24 mouse cellular contexts compared by ENCODE assay signal in the genomic region with DNA sequence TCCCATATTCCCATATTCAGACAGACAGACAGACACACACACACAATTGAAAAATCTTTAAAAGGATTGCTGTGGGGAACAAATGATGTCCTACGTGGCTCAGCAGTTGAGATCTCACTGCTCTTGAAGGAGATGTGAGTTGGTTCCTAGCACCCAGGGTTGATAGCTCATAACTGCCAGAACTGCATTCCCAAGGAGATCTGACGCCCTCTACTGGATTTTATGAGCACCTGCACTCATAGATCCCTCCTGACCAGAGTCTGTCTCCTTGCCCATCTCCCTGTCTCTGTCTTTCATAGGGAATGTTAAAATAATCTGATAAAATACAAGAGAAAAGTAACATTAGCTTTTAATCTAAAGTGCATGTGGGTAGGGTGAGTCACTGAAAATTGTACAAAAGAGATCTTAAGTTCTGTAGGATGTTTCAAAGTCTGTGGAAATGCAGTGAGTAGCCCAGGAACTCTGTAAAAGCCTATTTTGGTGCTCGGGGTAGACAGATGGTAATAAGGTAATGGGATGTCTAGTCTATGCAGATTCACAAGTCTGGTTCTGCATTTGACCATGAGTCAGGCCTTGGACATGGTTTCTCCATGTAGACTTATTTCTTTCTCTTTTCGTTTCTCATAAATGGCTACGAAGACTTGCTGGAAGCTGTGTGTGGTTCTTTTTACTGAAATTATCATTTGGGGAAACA.
DNase-seq lines count a peak whose midpoint lies in the region; ATAC-seq and TF ChIP-seq lines count a peak whose summit lies in the region.
"Had no signal": no experiment of that assay in that cellular context is flagged by ENCODE, and none has a peak within 500 bp of the region (broad histone marks: within the 10 kb centered on the region; RNA-seq: fewer than 3 reads in every experiment).

No protein-coding gene starts in this region.

- no peaks in the 10 kb centered on the region for H3K27me3 ChIP-seq in CH12.LX (replicated peaks)
- H3K27me3 ChIP-seq: embryonic facial prominence, embryonic 12.5 days; liver, embryonic 13.5 days; neural tube, embryonic 12.5 days had no signal

- no peak overlapping the region for H3K27ac ChIP-seq in left cerebral cortex, adult 2 months
- H3K27ac ChIP-seq in CH12.LX (ENCODE audit: insufficient read depth, low read depth), result no peak overlapping the region
- H3K27ac ChIP-seq: embryonic facial prominence, embryonic 12.5 days; heart, embryonic 10.5 days; hindbrain, embryonic 14.5 days; limb, embryonic 10.5 days; liver, embryonic 13.5 days; neural tube, embryonic 12.5 days had no signal

- in situ Hi-C loops in CH12.LX (cut with MboI; ENCODE audit: low pct_ligation_motif_present, low pct_unique_long_range_greater_than_20kb, low sequenced_read_pairs), result no loop called here

- TF ChIP-seq RAD21 in CH12.LX (IDR thresholded peaks at IDR 0.05; ENCODE audit: low read depth, low read length), result peak; percentile 30

- no peak overlapping the region for H3K9ac ChIP-seq in CH12.LX (ENCODE audit: insufficient read depth, low read depth)
- H3K9ac ChIP-seq: embryonic facial prominence, embryonic 12.5 days; hindbrain, embryonic 14.5 days; liver, embryonic 13.5 days; neural tube, embryonic 12.5 days had no signal

- no peak for DNase-seq in frontal cortex, postnatal 25 days (ENCODE audit: low spot score in 2 of 2)
- DNase-seq in left cerebral cortex, adult 2 months (ENCODE audit: extremely low spot score in 1 of 2, low spot score in 2 of 2), result no peak
- DNase-seq in left cerebral cortex, adult 11 months (ENCODE audit: low spot score), result no peak
- DNase-seq in CH12.LX (ENCODE audit: extremely low read depth), result no peak
- DNase-seq in ZHBTc4 (ENCODE audit: low read depth, low spot score), result peak; percentile 18
- no peak for DNase-seq in embryo, embryonic 11 days
- DNase-seq in ovary, adult 18-20 months (ENCODE audit: low spot score), result no peak
- DNase-seq: adrenal gland, adult 8-10 months; cerebellum, adult 18-20 months; cerebellum, postnatal 36 days; gastrocnemius, postnatal 36 days; heart, postnatal 14 days; kidney, adult 18-20 months; kidney, postnatal 36 days; liver, embryonic 13.5 days; lung, postnatal 36 days; right cerebral cortex, postnatal 14 days had no signal

- H3K79me2 ChIP-seq in CH12.LX (replicated peaks; ENCODE audit: control insufficient read depth, extremely low read depth, insufficient read depth, poor library complexity, severe bottlenecking), result no peaks in the 10 kb centered on the region

- peaks cover 10 to 30% of the 10 kb centered on the region in 2 experiments for H3K4me1 ChIP-seq in CH12.LX (ENCODE audit: control insufficient read depth in 1 of 2, insufficient read depth in 2 of 2)
- H3K4me1 ChIP-seq: embryonic facial prominence, embryonic 12.5 days; limb, embryonic 10.5 days; liver, embryonic 13.5 days; neural tube, embryonic 12.5 days had no signal

- no peak for TF ChIP-seq EP300 in CH12.LX (IDR thresholded peaks at IDR 0.05; ENCODE audit: low read length)

- intact Hi-C loops in left cerebral cortex, adult 2 months (cut with DNase I), result loop anchor here (5.0 to 10.0 kb wide), 2 partner anchors 442 to 835 kb away; partner anchors contain the start of genes Bcl6 and Gm37419

- dilution Hi-C loops in CH12.LX (cut with MboI; ENCODE audit: extremely low pct_ligation_motif_present, extremely low pct_unique_long_range_greater_than_20kb, low sequenced_read_pairs), result no loop called here

- peak; percentile 17; the same call in 1 of the 2 replicates for TF ChIP-seq CTCF in left cerebral cortex, adult 2 months (IDR thresholded peaks at IDR 0.05)
- TF ChIP-seq CTCF in CH12.LX (conservative IDR thresholded peaks at IDR 0.05 in 1 of 2, IDR thresholded peaks at IDR 0.05 in 1 of 2; ENCODE audit: low read depth in 2 of 2, low read length in 2 of 2), result peak in 1 of 2 experiments; percentile 35; a peak in 3 of 4 replicates

- H3K4me3 ChIP-seq in left cerebral cortex, adult 2 months, result no peak overlapping the region
- no peak overlapping the region for H3K4me3 ChIP-seq in CH12.LX (replicated peaks in 1 of 3; ENCODE audit: low read depth in 2 of 3, low read length in 2 of 3, poor library complexity in 1 of 3)
- H3K4me3 ChIP-seq: embryonic facial prominence, embryonic 12.5 days; heart, embryonic 10.5 days; limb, embryonic 10.5 days; liver, embryonic 13.5 days; neural tube, embryonic 12.5 days had no signal

- TF ChIP-seq POLR2A in CH12.LX (IDR thresholded peaks at IDR 0.05; ENCODE audit: low read depth, low read length), result no peak

- H3K36me3 ChIP-seq in CH12.LX (replicated peaks in 1 of 2; ENCODE audit: control insufficient read depth in 1 of 2, insufficient read depth in 1 of 2, low read length in 1 of 2), result no peaks in the 10 kb centered on the region
- H3K36me3 ChIP-seq: embryonic facial prominence, embryonic 12.5 days; G1E; limb, embryonic 10.5 days; liver, embryonic 13.5 days; neural tube, embryonic 12.5 days had no signal

- no peak overlapping the region for H3K4me2 ChIP-seq in CH12.LX (ENCODE audit: insufficient read depth, low read depth, poor library complexity, severe bottlenecking)
- H3K4me2 ChIP-seq: embryonic facial prominence, embryonic 12.5 days; hindbrain, embryonic 14.5 days; liver, embryonic 13.5 days; neural tube, embryonic 12.5 days had no signal

- peaks cover 4% of the 10 kb centered on the region for H3K9me3 ChIP-seq in CH12.LX (replicated peaks; ENCODE audit: low read length)
- H3K9me3 ChIP-seq: embryonic facial prominence, embryonic 12.5 days; heart, embryonic 10.5 days; limb, embryonic 10.5 days; liver, embryonic 13.5 days; neural tube, embryonic 12.5 days had no signal

- ATAC-seq in frontal cortex, adult (ENCODE audit: low TSS enrichment), result peak; percentile 82

TF ChIP-seq in CH12.LX, 34 proteins besides CTCF, POLR2A, EP300 and RAD21:
- no peak for TF ChIP-seq ZKSCAN1 (IDR thresholded peaks at IDR 0.05; ENCODE audit: borderline replicate concordance, low read depth, low read length)
- 0 out of 2 replicates have a peak, but pooled peaks have one; percentile 12 for TF ChIP-seq SMC3 (IDR thresholded peaks at IDR 0.05; ENCODE audit: low read depth, low read length)
- no peak for TF ChIP-seq USF1 (IDR thresholded peaks at IDR 0.05; ENCODE audit: low read depth, low read length)
- TF ChIP-seq ELF1 (IDR thresholded peaks at IDR 0.05; ENCODE audit: low read depth, low read length), result no peak
TF ChIP-seq in CH12.LX: peak in this region for 1.
